Mouse (Mus musculus) ES-E14 (cell line): Measurements from ENCODE around the gene Igsf21. TPM values are rescaled to one million over a fixed set of nuclear protein-coding genes. Genes with fewer than 3 reads are reported as not detected.

Source experiments
- DNase-seq: peaks from one replicate; pipeline ENCODE4 v3.0.0-alpha.2; 2013; ENCODE audit warnings: low read depth, low spot score
- H3K27ac ChIP-seq: 2 replicates; pipeline ENCODE4 v1.5.1; 2012; ENCODE audit warnings: low read depth, mild to moderate bottlenecking, low read length, moderate library complexity, mixed read lengths; ENCODE audit not compliant: poor library complexity, insufficient read depth, severe bottlenecking
- H3K36me3 ChIP-seq: 2 replicates; pipeline ENCODE4 v1.6.1; 2012; ENCODE audit warnings: mild to moderate bottlenecking, low read length, moderate library complexity, mixed read lengths; ENCODE audit not compliant: control insufficient read depth, poor library complexity, insufficient read depth, severe bottlenecking
- H3K4me1 ChIP-seq, 2 experiments: fragments of 150-350 bp in 1 of 2; sonication (generic) in 1 of 2; 2 replicates each; pipeline ENCODE4 v1.6.1; 2012; ENCODE audit warnings: low read length in 2 of 2, mild to moderate bottlenecking in 1 of 2, mixed read lengths in 1 of 2; ENCODE audit not compliant: control insufficient read depth in 2 of 2, insufficient read depth in 2 of 2, poor library complexity in 1 of 2
- H3K4me3 ChIP-seq, 2 experiments: fragments of 150-350 bp in 1 of 2; sonication (generic) in 1 of 2; 2 replicates each; pipeline ENCODE4 v1.5.1; 2012; ENCODE audit warnings: low read length in 2 of 2, low read depth in 1 of 2, mild to moderate bottlenecking in 1 of 2, mixed read lengths in 1 of 2; ENCODE audit not compliant: insufficient read depth in 1 of 2, poor library complexity in 1 of 2, severe bottlenecking in 1 of 2
- H3K9ac ChIP-seq: 2 replicates; pipeline ENCODE4 v1.6.1; 2012; ENCODE audit warnings: low read depth, mild to moderate bottlenecking, low read length, mixed read lengths; ENCODE audit not compliant: poor library complexity, insufficient read depth, severe bottlenecking
- H3K9me3 ChIP-seq: fragments of 150-350 bp; sonication (generic); 2 replicates; pipeline ENCODE4 v1.6.1; 2012; ENCODE audit warnings: low read depth, mild to moderate bottlenecking, low read length; ENCODE audit not compliant: control insufficient read depth, insufficient read depth
- CHD2 ChIP-seq: IDR thresholded peaks from 2 replicates; pipeline ENCODE4 v1.6.1; 2014; ENCODE audit warnings: mild to moderate bottlenecking, low read depth, low read length, inconsistent platforms
- HCFC1 ChIP-seq: IDR thresholded peaks from 2 replicates; pipeline ENCODE4 v1.6.1; 2012; ENCODE audit warnings: low read length, inconsistent platforms, borderline replicate concordance; ENCODE audit not compliant: insufficient read depth
- MAFK ChIP-seq: IDR thresholded peaks from 2 replicates; pipeline ENCODE4 v1.6.1; 2014; ENCODE audit warnings: mild to moderate bottlenecking, low read depth, low read length, inconsistent platforms; ENCODE audit not compliant: insufficient read depth
- ZC3H11A ChIP-seq: IDR thresholded peaks from 2 replicates; pipeline ENCODE4 v1.6.1; 2012; ENCODE audit warnings: low read depth, mild to moderate bottlenecking, inconsistent platforms, low read length, borderline replicate concordance
- ZNF384 ChIP-seq: IDR thresholded peaks from 2 replicates; pipeline ENCODE4 v1.6.1; 2012; ENCODE audit warnings: low read depth, low read length, inconsistent platforms
- in situ Hi-C, 2 experiments: fragments of 600-800 bp; cut with MboI; formaldehyde crosslinking; loops; one replicate each; pipeline ENCODE4 v1.15.1; 2025; ENCODE audit warnings: low sequenced_read_pairs in 2 of 2, inconsistent platforms in 1 of 2; ENCODE audit not compliant: unreplicated experiment in 2 of 2
- total RNA-seq: library from RNA; depleted of rRNA; stranded (reverse); fragments of 300-350 nt; gene quantifications from 2 replicates; pipeline ENCODE4 v1.2.3, GENCODE M21; 2012

The Igsf21 gene
- total RNA-seq, 1 experiment: 2.5 TPM

GRCm38 (mm10) chr4:140086192-140086591 lies 160.4 kb downstream of the Igsf21 start:
- DNase-seq: no peak
- Histone ChIP-seq H3K27ac (no peak overlapping the region), H3K4me3 (no peak overlapping the region), H3K4me1 (0 out of 4 replicates have a peak, but pooled peaks cover 0 to 4% of the 10 kb centered on the region in 2 experiments), H3K36me3 (no peaks in the 10 kb centered on the region), H3K9me3 (no peaks in the 10 kb centered on the region), H3K9ac (no peak overlapping the region)
- TF ChIP-seq CHD2 (no peak), ZNF384 (no peak), ZC3H11A (no peak), HCFC1 (peak; percentile 86), MAFK (no peak)
- in situ Hi-C loops: no loop called here

GRCm38 (mm10) chr4:140084521-140085011 lies 162.0 kb downstream of the Igsf21 start:
- no peak for TF ChIP-seq ZC3H11A
- no peak for TF ChIP-seq CHD2
- no peak for TF ChIP-seq HCFC1
- no peak for TF ChIP-seq MAFK
- TF ChIP-seq ZNF384: no peak
- in situ Hi-C loops: no loop called here
- Histone ChIP-seq H3K9me3 (no peaks in the 10 kb centered on the region), H3K27ac (no peak overlapping the region), H3K4me1 (0 out of 4 replicates have a peak, but pooled peaks cover 0 to 4% of the 10 kb centered on the region in 2 experiments), H3K4me3 (no peak overlapping the region), H3K36me3 (no peaks in the 10 kb centered on the region), H3K9ac (no peak overlapping the region)
- no peak for DNase-seq

- H3K4me3 ChIP-seq: no peak overlapping the region
- no peak for TF ChIP-seq HCFC1
- TF ChIP-seq ZNF384: no peak
- no peak for TF ChIP-seq ZC3H11A
- TF ChIP-seq MAFK: no peak
- TF ChIP-seq CHD2: no peak
- DNase-seq: no peak
- H3K27ac ChIP-seq: no peak overlapping the region
- 0 out of 4 replicates have a peak, but pooled peaks cover 0 to 4% of the 10 kb centered on the region in 2 experiments for H3K4me1 ChIP-seq
- in situ Hi-C loops: no loop called here
- no peak overlapping the region for H3K9ac ChIP-seq
- H3K36me3 ChIP-seq: no peaks in the 10 kb centered on the region
- no peaks in the 10 kb centered on the region for H3K9me3 ChIP-seq
Observed at GRCm38 (mm10) chr4:140084064-140084463, 162.5 kb downstream of the Igsf21 start.

GRCm38 (mm10) chr4:140078416-140078815 lies 168.2 kb downstream of the Igsf21 start:
- Histone ChIP-seq H3K36me3 (no peaks in the 10 kb centered on the region), H3K27ac (no peak overlapping the region), H3K9me3 (no peaks in the 10 kb centered on the region), H3K4me1 (no peaks in the 10 kb centered on the region), H3K9ac (no peak overlapping the region), H3K4me3 (no peak overlapping the region)
- TF ChIP-seq ZC3H11A (no peak), MAFK (no peak), CHD2 (no peak), ZNF384 (no peak), HCFC1 (no peak)
- in situ Hi-C loops: no loop called here
- DNase-seq: no peak

- no peaks in the 10 kb centered on the region for H3K4me1 ChIP-seq
- H3K4me3 ChIP-seq: no peak overlapping the region
- TF ChIP-seq ZNF384: no peak
- no peak for TF ChIP-seq MAFK
- TF ChIP-seq ZC3H11A: no peak
- no peak for TF ChIP-seq HCFC1
- no peak overlapping the region for H3K9ac ChIP-seq
- no peaks in the 10 kb centered on the region for H3K36me3 ChIP-seq
- no peak overlapping the region for H3K27ac ChIP-seq
- DNase-seq: no peak
- in situ Hi-C loops: no loop called here
- H3K9me3 ChIP-seq: no peaks in the 10 kb centered on the region
Observed at GRCm38 (mm10) chr4:140077615-140078014, 169.0 kb downstream of the Igsf21 start.
